20 mouse cellular contexts compared by ENCODE assay signal in the genomic region with DNA sequence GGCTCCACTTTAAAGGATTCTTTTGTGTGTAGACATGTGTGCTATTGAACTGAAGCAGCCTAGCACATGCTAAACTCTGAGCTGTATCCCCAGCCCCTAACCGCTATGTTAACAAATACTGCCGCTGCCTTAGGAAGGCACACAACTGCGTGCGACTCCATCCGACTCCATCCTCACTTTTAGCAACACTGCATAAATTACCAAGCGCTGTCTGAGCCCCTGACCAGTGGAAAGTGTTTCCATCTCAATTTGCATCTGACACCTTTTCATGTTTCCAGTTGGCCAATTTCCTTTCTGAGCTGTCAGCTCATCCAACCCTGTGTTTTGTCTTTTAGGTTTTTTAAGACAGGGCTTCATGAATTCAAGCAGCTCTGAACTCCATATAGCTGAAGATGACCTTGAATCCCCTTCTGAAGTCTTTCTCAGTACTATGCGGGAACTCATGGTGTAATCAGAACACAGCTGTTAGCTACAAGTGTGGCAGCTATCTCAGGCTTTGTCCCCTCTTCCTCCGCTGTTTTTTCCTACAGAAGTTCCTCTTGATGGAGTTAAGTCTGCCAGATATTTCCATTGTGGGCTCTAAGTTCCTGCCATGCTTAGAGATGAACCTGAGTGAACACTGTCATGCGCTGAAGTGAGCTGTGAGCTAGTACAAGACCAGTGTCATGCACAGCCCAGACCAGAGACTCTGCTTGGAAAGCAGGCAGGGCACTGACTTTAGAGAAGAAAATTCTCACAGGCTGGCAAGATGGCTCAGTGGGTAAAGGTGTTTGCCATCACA. TPM values are rescaled to one million over a fixed set of nuclear protein-coding genes. Genes with fewer than 3 reads are reported as not detected.
DNase-seq lines count a peak whose midpoint lies in the region; ATAC-seq and TF ChIP-seq lines count a peak whose summit lies in the region.
"Had no signal": no experiment of that assay in that cellular context is flagged by ENCODE, and none has a peak within 500 bp of the region (broad histone marks: within the 10 kb centered on the region; RNA-seq: fewer than 3 reads in every experiment).

No protein-coding gene starts in this region.

- peaks cover 17 to 53% of the 10 kb centered on the region in 2 experiments for H3K4me1 ChIP-seq in heart, embryonic 14.5 days (ENCODE audit: control insufficient read depth in 2 of 2, insufficient read depth in 2 of 2, low read length in 2 of 2)
- H3K4me1 ChIP-seq in liver, embryonic 13.5 days (replicated peaks): peaks cover 72% of the 10 kb centered on the region
- H3K4me1 ChIP-seq: embryonic facial prominence, embryonic 12.5 days had no signal

- no peak overlapping the region for H3K4me2 ChIP-seq in heart, embryonic 14.5 days (ENCODE audit: low read length)
- no peak overlapping the region for H3K4me2 ChIP-seq in liver, embryonic 13.5 days
- H3K4me2 ChIP-seq: embryonic facial prominence, embryonic 12.5 days; hindbrain, embryonic 12.5 days; liver, embryonic 15.5 days; midbrain, embryonic 12.5 days had no signal

- WGBS in heart, embryonic 14.5 days: 35% methylated on average over 9 of the region's 9 CpGs
- 70% methylated on average over 9 of the region's 9 CpGs for WGBS in liver, embryonic 13.5 days (ENCODE audit: insufficient replicate concordance)

- no peak overlapping the region for H3K4me3 ChIP-seq in heart, embryonic 14.5 days (ENCODE audit: control insufficient read depth in 1 of 2, insufficient read depth in 1 of 2, low read depth in 1 of 2, low read length in 2 of 2)
- H3K4me3 ChIP-seq in liver, embryonic 13.5 days (replicated peaks): no peak overlapping the region
- H3K4me3 ChIP-seq: embryonic facial prominence, embryonic 12.5 days; hindbrain, embryonic 12.5 days; liver, embryonic 15.5 days; midbrain, embryonic 12.5 days; myocyte had no signal

- TF ChIP-seq CTCF in brain, embryonic 14.5 days (IDR thresholded peaks at IDR 0.05; ENCODE audit: borderline replicate concordance, extremely low read depth, insufficient read depth, insufficient read length): no peak

- no peaks in the 10 kb centered on the region for H3K27me3 ChIP-seq in heart, embryonic 14.5 days (ENCODE audit: control insufficient read depth, insufficient read depth, low read length)
- no peaks in the 10 kb centered on the region for H3K27me3 ChIP-seq in liver, embryonic 13.5 days
- H3K27me3 ChIP-seq: embryonic facial prominence, embryonic 12.5 days; hindbrain, embryonic 12.5 days; liver, embryonic 15.5 days; midbrain, embryonic 12.5 days had no signal

- H3K27ac ChIP-seq in heart, embryonic 14.5 days (replicated peaks in 1 of 2; ENCODE audit: control insufficient read depth in 1 of 2, insufficient read depth in 1 of 2, low read depth in 2 of 2, low read length in 2 of 2): peak overlapping the region; percentile 36 to 59
- 0 out of 2 replicates have a peak overlapping the region, but pooled peaks have one; percentile 10 for H3K27ac ChIP-seq in liver, embryonic 13.5 days
- H3K27ac ChIP-seq: embryonic facial prominence, embryonic 12.5 days; hindbrain, embryonic 12.5 days; liver, embryonic 15.5 days; midbrain, embryonic 12.5 days; stomach, postnatal 0 days had no signal

- DNase-seq in heart, adult 8-10 months (ENCODE audit: low spot score): no peak
- DNase-seq in liver, embryonic 13.5 days: no peak
- no peak for DNase-seq in liver
- DNase-seq in brain, embryonic 14.5 days (ENCODE audit: low read depth): peak; percentile 72
- DNase-seq: cerebellum, postnatal 36 days; gastrocnemius, postnatal 14 days; kidney, adult 18-20 months; kidney, postnatal 25 days; lung, postnatal 14 days; spleen, adult 18-20 months; thymus, postnatal 14 days had no signal

- H3K9me3 ChIP-seq in heart, embryonic 14.5 days (ENCODE audit: control insufficient read depth, low read length): no peaks in the 10 kb centered on the region
- no peaks in the 10 kb centered on the region for H3K9me3 ChIP-seq in liver, embryonic 13.5 days (replicated peaks)
- H3K9me3 ChIP-seq: embryonic facial prominence, embryonic 12.5 days; hindbrain, embryonic 12.5 days; liver, embryonic 15.5 days; midbrain, embryonic 12.5 days had no signal

- peaks cover 3% of the 10 kb centered on the region; the same call in 1 of the 2 replicates for H3K36me3 ChIP-seq in heart, embryonic 14.5 days (ENCODE audit: control insufficient read depth, insufficient read depth, low read length)
- peaks cover 9% of the 10 kb centered on the region; the same call in 1 of the 2 replicates for H3K36me3 ChIP-seq in liver, embryonic 13.5 days
- H3K36me3 ChIP-seq: embryonic facial prominence, embryonic 12.5 days; hindbrain, embryonic 12.5 days; midbrain, embryonic 12.5 days had no signal

- no peak overlapping the region; the same call in 1 of the 2 replicates for H3K9ac ChIP-seq in heart, embryonic 14.5 days (ENCODE audit: low read length)
- no peak overlapping the region for H3K9ac ChIP-seq in liver, embryonic 13.5 days
- H3K9ac ChIP-seq: embryonic facial prominence, embryonic 12.5 days; hindbrain, embryonic 12.5 days; liver, embryonic 15.5 days; midbrain, embryonic 12.5 days had no signal

- ATAC-seq in heart, embryonic 14.5 days (ENCODE audit: insufficient number of reproducible peaks, insufficient read depth, low FRiP score, low read depth): no peak
- ATAC-seq in liver, embryonic 13.5 days (ENCODE audit: low read depth): no peak
- ATAC-seq in inflammation-experienced regulatory T-cells, adult 6 months: peak; percentile 70
- ATAC-seq in erythroid progenitor cell, adult 5-6 weeks (replicated peaks; ENCODE audit: low FRiP score, poor library complexity, severe bottlenecking): no peak

- TF ChIP-seq POLR2A in brain, embryonic 14.5 days (IDR thresholded peaks at IDR 0.05; ENCODE audit: borderline replicate concordance, extremely low read depth, insufficient read depth, insufficient read length, poor library complexity, severe bottlenecking): no peak

RNA-seq across cellular contexts. Expression of a gene that starts 11.9 kb away (rescaled TPM):
- 22.5 and 25.6 TPM in 2 replicates for polyA plus RNA-seq in heart, embryonic 14.5 days (2014; fragmentation: Nextera tagmentation; extraction: Ambion mirVana)
- 100 to 1,000 TPM; 163 to 187 (median 182) TPM for total RNA-seq in heart, adult 8-10 months (2022)
- 12.5 TPM in 2 replicates for polyA plus RNA-seq in liver, embryonic 13.5 days (2015; fragmentation: Nextera tagmentation; extraction: Ambion mirVana)
- polyA plus RNA-seq in brain, embryonic 14.5 days (2012; rRNA removed): 41.6 and 58.5 TPM in 2 replicates
- 10 to 100 TPM in 2 of 3 experiments, 1 to 10 TPM in 1; 9.8 to 16.6 (median 13.3) TPM for polyA plus RNA-seq in inflammation-experienced regulatory T-cells, adult 6 months (2017; shearing (Covaris generic))
- total RNA-seq in erythroid progenitor cell, adult 5-6 weeks (2015; ENCODE audit: low replicate concordance): 19.3 and 20.9 TPM in 2 replicates
- 36.9 and 44.9 TPM in 2 replicates for total RNA-seq in erythroid progenitor cell, adult 5-6 weeks (2017; ENCODE audit: low replicate concordance)

RNA-seq across cellular contexts. Expression of a gene that starts 25.0 kb away (rescaled TPM):
- 386 and 413 TPM in 2 replicates for polyA plus RNA-seq in heart, embryonic 14.5 days (2014; fragmentation: Nextera tagmentation; extraction: Ambion mirVana)
- 100 to 1,000 TPM; 525 to 697 (median 601) TPM for total RNA-seq in heart, adult 8-10 months (2022)
- polyA plus RNA-seq in liver, embryonic 13.5 days (2015; fragmentation: Nextera tagmentation; extraction: Ambion mirVana): 556 and 610 TPM in 2 replicates
- polyA plus RNA-seq in brain, embryonic 14.5 days (2012; rRNA removed): 622 and 680 TPM in 2 replicates
- 1,000 to 10,000 TPM; 1,376 to 1,988 (median 1,894) TPM for polyA plus RNA-seq in inflammation-experienced regulatory T-cells, adult 6 months (2017; shearing (Covaris generic))
- 759 and 847 TPM in 2 replicates for total RNA-seq in erythroid progenitor cell, adult 5-6 weeks (2015; ENCODE audit: low replicate concordance)
- 373 and 474 TPM in 2 replicates for total RNA-seq in erythroid progenitor cell, adult 5-6 weeks (2017; ENCODE audit: low replicate concordance)

RNA-seq across cellular contexts. Expression of a gene that starts 40.8 kb away (rescaled TPM):
- 5.5 and 5.8 TPM in 2 replicates for polyA plus RNA-seq in heart, embryonic 14.5 days (2014; fragmentation: Nextera tagmentation; extraction: Ambion mirVana)
- total RNA-seq in heart, adult 8-10 months (2022): 10 to 100 TPM; 22.8 to 26.9 (median 24.1) TPM
- polyA plus RNA-seq in liver, embryonic 13.5 days (2015; fragmentation: Nextera tagmentation; extraction: Ambion mirVana): 6.9 and 7.6 TPM in 2 replicates
- polyA plus RNA-seq in brain, embryonic 14.5 days (2012; rRNA removed): 60.2 and 75.7 TPM in 2 replicates
- 1 to 10 TPM; 4.4 to 8.7 (median 8.2) TPM for polyA plus RNA-seq in inflammation-experienced regulatory T-cells, adult 6 months (2017; shearing (Covaris generic))
- total RNA-seq in erythroid progenitor cell, adult 5-6 weeks (2015; ENCODE audit: low replicate concordance): 214 and 233 TPM in 2 replicates
- 286 and 356 TPM in 2 replicates for total RNA-seq in erythroid progenitor cell, adult 5-6 weeks (2017; ENCODE audit: low replicate concordance)
